Mouse (Mus musculus) C3H10T1/2 (cell line): ENCODE measurements around the gene Fam193a. TPM values are rescaled to one million over a fixed set of nuclear protein-coding genes. Genes with fewer than 3 reads are reported as not detected.

ENCODE experiments used
- polyA plus RNA-seq, 2 experiments: library from polyadenylated mRNA; unstranded; fragments of >200 nt; fragmentation: generic; extraction: Trizol; gene quantifications; one replicate each; pipeline ENCODE4 v1.2.1; 2012; ENCODE audit warnings: missing spikeins in 2 of 2

Fam193a gene
- polyA plus RNA-seq = 10 to 100 TPM in 1 of 2 experiments, 1 to 10 TPM in 1; 4.9 to 23.1 TPM

GRCm38 (mm10) chr5:34369341-34370021 is at the start of gene Fam193a:
Gene Fam193a, plus strand, starts transcription at chr5:34369933.

GRCm38 (mm10) chr5:34336097-34336774 is 33.5 kb upstream of the Fam193a start, which contains the start of gene Rnf4:
Gene Rnf4, plus strand, starts transcription at chr5:34336289.

GRCm38 (mm10) chr5:34513466-34514217 is 143.9 kb downstream of the Fam193a start, which contains the start of gene Tnip2:
Gene Tnip2, minus strand, starts transcription at chr5:34513991.

GRCm38 (mm10) chr5:34525663-34526476 is 156.1 kb downstream of the Fam193a start, which contains the start of gene Sh3bp2:
Gene Sh3bp2, plus strand, starts transcription at chr5:34525838.

Other genes with a start within 250 kb of the Fam193a start
- 1 to 10 TPM in 1 of 2 experiments, under 1 TPM in 1; 0.13 to 1.1 TPM for gene Poln, start 200.5 kb upstream of the Fam193a start, polyA plus RNA-seq
- 1 to 10 TPM in 1 of 2 experiments, under 1 TPM in 1; 0.87 to 2.6 TPM for gene Haus3, start 200.4 kb upstream of the Fam193a start, polyA plus RNA-seq
- 100 to 1,000 TPM in 1 of 2 experiments, 10 to 100 TPM in 1; 22.3 to 155 TPM for gene Mxd4, start 182.2 kb upstream of the Fam193a start, polyA plus RNA-seq
- gene Zfyve28, start 81.5 kb upstream of the Fam193a start, polyA plus RNA-seq = under 1 TPM in 1 of 2 experiments, not detected in 1; 0.08 TPM
- gene Cfap99, start 81.3 kb upstream of the Fam193a start, polyA plus RNA-seq = not detected
- 10 to 100 TPM; 10.8 to 43.7 TPM for gene Rnf4, start 33.6 kb upstream of the Fam193a start, polyA plus RNA-seq
- 10 to 100 TPM in 1 of 2 experiments, 1 to 10 TPM in 1; 4.5 to 15.1 TPM for gene Tnip2, start 144.1 kb downstream of the Fam193a start, polyA plus RNA-seq
- gene Sh3bp2, start 155.9 kb downstream of the Fam193a start, polyA plus RNA-seq = 1 to 10 TPM; 3.5 to 6.1 TPM
- 100 to 1,000 TPM in 1 of 2 experiments, 10 to 100 TPM in 1; 89.6 to 327 TPM for gene Add1, start 203.7 kb downstream of the Fam193a start, polyA plus RNA-seq